Mouse (Mus musculus) neural tube, embryonic 12.5 days (tissue): ENCODE data around the gene Rab4a. TPM values are rescaled to one million over a fixed set of nuclear protein-coding genes. Genes with fewer than 3 reads are reported as not detected.

ENCODE experiments used
- ATAC-seq: fragments of 200-750 bp; cut with Nextera tagmentation; 2 replicates; pipeline ENCODE4 v1.8.0; 2017; ENCODE audit warnings: low read depth, mild to moderate bottlenecking, moderate TSS enrichment, moderate library complexity; ENCODE audit not compliant: low FRiP score
- H3K27ac ChIP-seq: fragments of 300-500 bp; sonication (generic); 2 replicates; pipeline ENCODE4 v1.5.1; 2016
- H3K27me3 ChIP-seq: fragments of 300-500 bp; sonication (generic); replicated peaks from 2 replicates; pipeline ENCODE4 v1.6.1; 2016; ENCODE audit warnings: mild to moderate bottlenecking
- H3K36me3 ChIP-seq: fragments of 300-500 bp; sonication (generic); 2 replicates; pipeline ENCODE4 v1.6.1; 2016; ENCODE audit warnings: mild to moderate bottlenecking
- H3K4me1 ChIP-seq: fragments of 300-500 bp; sonication (generic); 2 replicates; pipeline ENCODE4 v1.6.1; 2016
- H3K4me2 ChIP-seq: fragments of 300-500 bp; sonication (generic); replicated peaks from 2 replicates; pipeline ENCODE4 v1.6.1; 2016; ENCODE audit warnings: mild to moderate bottlenecking
- H3K4me3 ChIP-seq: fragments of 300-500 bp; sonication (generic); 2 replicates; pipeline ENCODE4 v1.5.1; 2016
- H3K9ac ChIP-seq: fragments of 300-500 bp; sonication (generic); 2 replicates; pipeline ENCODE4 v1.6.1; 2016; ENCODE audit warnings: mild to moderate bottlenecking
- H3K9me3 ChIP-seq: fragments of 300-500 bp; sonication (generic); 2 replicates; pipeline ENCODE4 v1.6.1; 2016; ENCODE audit warnings: mild to moderate bottlenecking
- WGBS: fragments of 180-500 bp; shearing (Covaris S2); methylation state at CpG from one replicate; pipeline ENCODE4 v1.1.7; 2016; 5-methylcytosine and 5-hydroxymethylcytosine counted together
- polyA plus RNA-seq: library from polyadenylated mRNA; unstranded; fragments of >200 nt; fragmentation: Nextera tagmentation; extraction: Ambion mirVana; gene quantifications from 2 replicates; pipeline ENCODE4 v1.2.1, GENCODE M21; 2016

Gene Rab4a
- polyA plus RNA-seq, 1 experiment from 2014 or later, result 73.0 TPM

GRCm38 (mm10) chr8:123819683-123820610 is 14.2 kb downstream of the Rab4a start:
- Histone ChIP-seq H3K4me3 (no peak overlapping the region), H3K36me3 (peaks cover 36% of the 10 kb centered on the region), H3K4me1 (no peaks in the 10 kb centered on the region), H3K4me2 (no peak overlapping the region), H3K9ac (no peak overlapping the region), H3K9me3 (peaks cover 4% of the 10 kb centered on the region; the same call in 1 of the 2 replicates), H3K27ac (no peak overlapping the region), H3K27me3 (no peaks in the 10 kb centered on the region)
- ATAC-seq, result no peak
- WGBS, result 92% methylated on average over 19 of the region's 19 CpGs

GRCm38 (mm10) chr8:123820780-123821179 is 15.0 kb downstream of the Rab4a start:
- Histone ChIP-seq H3K9ac (no peak overlapping the region), H3K9me3 (peaks cover 4% of the 10 kb centered on the region; the same call in 1 of the 2 replicates), H3K4me2 (no peak overlapping the region), H3K27ac (no peak overlapping the region), H3K27me3 (no peaks in the 10 kb centered on the region), H3K36me3 (peaks cover 37% of the 10 kb centered on the region), H3K4me1 (no peaks in the 10 kb centered on the region), H3K4me3 (no peak overlapping the region)
- no peak for ATAC-seq
- WGBS, result 97% methylated on average over 6 of the region's 6 CpGs

GRCm38 (mm10) chr8:123823111-123823510 is 17.3 kb downstream of the Rab4a start:
- Histone ChIP-seq H3K4me2 (no peak overlapping the region), H3K9ac (no peak overlapping the region), H3K4me3 (no peak overlapping the region), H3K27ac (no peak overlapping the region), H3K27me3 (no peaks in the 10 kb centered on the region), H3K36me3 (peaks cover 38% of the 10 kb centered on the region), H3K4me1 (no peaks in the 10 kb centered on the region), H3K9me3 (peaks cover 4% of the 10 kb centered on the region; the same call in 1 of the 2 replicates)
- no peak for ATAC-seq
- WGBS, result 95% methylated on average over 10 of the region's 10 CpGs

GRCm38 (mm10) chr8:123823532-123824123 is 17.8 kb downstream of the Rab4a start:
- H3K9me3 ChIP-seq, result peaks cover 4% of the 10 kb centered on the region; the same call in 1 of the 2 replicates
- no peaks in the 10 kb centered on the region for H3K4me1 ChIP-seq
- no peak for ATAC-seq
- H3K27me3 ChIP-seq, result no peaks in the 10 kb centered on the region
- no peak overlapping the region for H3K4me3 ChIP-seq
- 94% methylated on average over 18 of the region's 18 CpGs for WGBS
- H3K4me2 ChIP-seq, result no peak overlapping the region
- H3K36me3 ChIP-seq, result peaks cover 43% of the 10 kb centered on the region
- no peak overlapping the region for H3K27ac ChIP-seq
- no peak overlapping the region for H3K9ac ChIP-seq

GRCm38 (mm10) chr8:123826001-123826400 is 20.2 kb downstream of the Rab4a start:
- H3K4me3 ChIP-seq, result no peak overlapping the region
- ATAC-seq, result no peak
- no peaks in the 10 kb centered on the region for H3K27me3 ChIP-seq
- no peak overlapping the region for H3K9ac ChIP-seq
- H3K36me3 ChIP-seq, result peaks cover 66% of the 10 kb centered on the region
- WGBS, result 65% methylated on average over 9 of the region's 9 CpGs
- H3K27ac ChIP-seq, result no peak overlapping the region
- H3K4me1 ChIP-seq, result no peaks in the 10 kb centered on the region
- no peak overlapping the region for H3K4me2 ChIP-seq
- peaks cover 4% of the 10 kb centered on the region; the same call in 1 of the 2 replicates for H3K9me3 ChIP-seq

- Histone ChIP-seq H3K9ac (no peak overlapping the region), H3K27me3 (no peaks in the 10 kb centered on the region), H3K9me3 (peaks cover 4% of the 10 kb centered on the region; the same call in 1 of the 2 replicates), H3K4me2 (no peak overlapping the region), H3K4me3 (no peak overlapping the region), H3K4me1 (no peaks in the 10 kb centered on the region), H3K27ac (no peak overlapping the region), H3K36me3 (peaks cover 71% of the 10 kb centered on the region)
- 89% methylated on average over 7 of the region's 7 CpGs for WGBS
- no peak for ATAC-seq
Measured at GRCm38 (mm10) chr8:123826758-123827157, 21.0 kb downstream of the Rab4a start.

GRCm38 (mm10) chr8:123827523-123827922 is 21.7 kb downstream of the Rab4a start:
- Histone ChIP-seq H3K27ac (no peak overlapping the region), H3K27me3 (no peaks in the 10 kb centered on the region), H3K4me1 (no peaks in the 10 kb centered on the region), H3K36me3 (peaks cover 77% of the 10 kb centered on the region), H3K4me2 (no peak overlapping the region), H3K4me3 (no peak overlapping the region), H3K9me3 (peaks cover 4% of the 10 kb centered on the region; the same call in 1 of the 2 replicates), H3K9ac (no peak overlapping the region)
- WGBS, result 93% methylated on average over 13 of the region's 13 CpGs
- no peak for ATAC-seq

- 96% methylated on average over 4 of the region's 4 CpGs for WGBS
- Histone ChIP-seq H3K9ac (no peak overlapping the region), H3K36me3 (peaks cover 75% of the 10 kb centered on the region), H3K4me1 (no peaks in the 10 kb centered on the region), H3K4me2 (no peak overlapping the region), H3K9me3 (no peaks in the 10 kb centered on the region), H3K27ac (no peak overlapping the region), H3K27me3 (no peaks in the 10 kb centered on the region), H3K4me3 (no peak overlapping the region)
- ATAC-seq, result no peak
Measured at GRCm38 (mm10) chr8:123832757-123833156, 27.0 kb downstream of the Rab4a start.

- Histone ChIP-seq H3K9me3 (no peaks in the 10 kb centered on the region), H3K4me3 (no peak overlapping the region), H3K4me1 (no peaks in the 10 kb centered on the region), H3K27ac (no peak overlapping the region), H3K4me2 (no peak overlapping the region), H3K36me3 (peaks cover 49% of the 10 kb centered on the region), H3K9ac (no peak overlapping the region), H3K27me3 (no peaks in the 10 kb centered on the region)
- WGBS, result 59% methylated on average over 9 of the region's 9 CpGs
- no peak for ATAC-seq
Measured at GRCm38 (mm10) chr8:123835451-123835850, 29.7 kb downstream of the Rab4a start.

- H3K4me2 ChIP-seq, result no peak overlapping the region
- H3K27me3 ChIP-seq, result no peaks in the 10 kb centered on the region
- no peak overlapping the region for H3K27ac ChIP-seq
- H3K4me1 ChIP-seq, result no peaks in the 10 kb centered on the region
- H3K36me3 ChIP-seq, result peaks cover 42% of the 10 kb centered on the region
- H3K9me3 ChIP-seq, result no peaks in the 10 kb centered on the region
- no peak overlapping the region for H3K9ac ChIP-seq
- 91% methylated on average over 6 of the region's 6 CpGs for WGBS
- H3K4me3 ChIP-seq, result no peak overlapping the region
- ATAC-seq, result no peak
Measured at GRCm38 (mm10) chr8:123836354-123836753, 30.6 kb downstream of the Rab4a start.

- Histone ChIP-seq H3K4me1 (no peaks in the 10 kb centered on the region), H3K9me3 (no peaks in the 10 kb centered on the region), H3K27ac (no peak overlapping the region), H3K4me3 (no peak overlapping the region), H3K9ac (no peak overlapping the region), H3K27me3 (no peaks in the 10 kb centered on the region), H3K36me3 (peaks cover 24% of the 10 kb centered on the region), H3K4me2 (no peak overlapping the region)
- no peak for ATAC-seq
- WGBS, result 78% methylated on average over 9 of the region's 9 CpGs
Measured at GRCm38 (mm10) chr8:123838496-123838895, 32.7 kb downstream of the Rab4a start.

- no peak overlapping the region for H3K27ac ChIP-seq
Measured at GRCm38 (mm10) chr8:123840578-123841345, 35.0 kb downstream of the Rab4a start.

More at GRCm38 (mm10) chr8:123840578-123841345, 35.0 kb downstream of the Rab4a start:
- Histone ChIP-seq H3K4me3 (no peak overlapping the region), H3K9ac (no peak overlapping the region), H3K4me1 (no peaks in the 10 kb centered on the region), H3K4me2 (no peak overlapping the region), H3K9me3 (no peaks in the 10 kb centered on the region), H3K36me3 (peaks cover 4% of the 10 kb centered on the region; the same call in 1 of the 2 replicates), H3K27me3 (no peaks in the 10 kb centered on the region)
- no peak for ATAC-seq
- WGBS, result 93% methylated on average over 15 of the region's 15 CpGs
